Mouse (Mus musculus) cerebellum, adult 11 months (tissue): Measurements from ENCODE around the gene Rac2.

Source experiments
- DNase-seq: peaks from one replicate; pipeline ENCODE4 v3.0.0; 2022

The Rac2 gene

DNA sequence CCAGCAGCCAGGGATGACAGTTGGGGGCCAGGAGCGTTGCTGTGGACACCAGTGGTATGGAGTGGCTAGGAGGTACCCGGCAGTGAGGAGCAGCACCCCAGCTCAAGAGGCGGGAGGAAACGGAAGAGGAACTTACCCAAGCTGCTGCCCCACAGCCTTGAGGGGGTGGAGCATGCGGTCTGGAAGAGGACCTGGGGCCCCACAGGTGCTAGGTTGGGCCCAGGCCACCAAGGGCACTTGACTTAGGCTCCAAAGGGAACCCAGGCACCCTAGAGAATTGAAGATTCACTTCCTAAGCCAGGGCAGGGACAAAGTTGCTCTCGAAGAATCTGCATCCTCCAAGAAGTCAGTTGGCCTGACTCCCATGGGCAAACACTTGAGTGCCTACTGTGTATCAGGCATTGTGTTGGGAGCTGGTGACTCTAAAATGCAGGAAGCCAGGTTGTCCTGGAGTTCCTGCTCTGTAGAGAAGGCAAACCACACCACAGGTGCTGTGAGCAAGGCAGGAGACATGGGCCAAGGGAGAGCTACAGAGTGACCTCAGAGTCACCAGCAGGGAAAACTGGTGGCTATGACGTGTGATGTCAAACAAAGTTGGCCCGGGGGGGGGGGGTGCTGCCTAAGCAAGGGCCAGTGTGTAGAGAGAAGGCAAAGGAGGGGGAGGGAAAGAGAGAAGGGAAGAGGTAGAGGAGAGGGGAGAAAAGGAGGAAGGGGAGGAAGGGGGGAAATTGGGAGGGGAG lies at the start of gene Rac2:
Rac2 (minus strand) TSS at position 126 of the 740 bp plus-strand sequence.
- DNase-seq = no peak

DNA sequence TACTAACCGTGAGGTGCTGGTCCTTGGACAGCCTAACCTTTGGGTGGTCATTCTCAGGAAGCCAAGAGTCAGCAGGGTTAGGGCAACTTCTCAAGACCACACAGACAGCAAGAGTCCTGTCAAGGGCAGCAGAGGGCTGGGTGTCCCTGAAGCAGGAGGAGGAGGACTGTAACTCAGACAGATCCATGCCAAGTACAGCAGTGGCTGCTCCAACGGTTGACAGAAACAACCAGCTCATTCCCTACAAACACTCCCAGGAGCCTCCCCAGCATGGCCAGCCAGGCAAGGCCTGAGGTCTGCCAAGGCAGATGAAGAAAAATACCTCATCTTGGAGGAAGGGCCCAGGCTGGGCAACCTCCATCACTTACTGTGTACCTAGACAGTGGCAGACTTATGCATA lies 44.4 kb upstream of the Rac2 start:
- no peak for DNase-seq

DNA sequence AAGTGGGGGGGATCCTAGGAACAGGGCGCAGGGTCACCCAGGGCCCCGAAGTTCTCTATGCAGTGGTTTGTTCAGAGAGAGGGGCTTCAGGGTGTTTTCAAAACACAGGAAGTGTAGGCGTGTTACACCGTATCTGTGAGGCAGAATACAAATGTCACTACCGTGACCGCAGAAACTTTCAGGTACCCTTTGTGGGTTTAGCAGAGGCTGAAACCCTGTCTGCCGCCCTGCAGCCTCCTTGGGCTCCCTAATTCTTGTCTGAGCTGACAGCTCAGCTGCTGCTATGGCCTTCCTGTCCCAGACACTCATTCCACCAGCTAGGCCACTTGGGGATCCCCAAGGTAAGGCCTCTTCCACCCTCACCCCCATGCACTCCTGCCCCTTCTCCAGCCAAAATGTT lies 42.0 kb upstream of the Rac2 start:
- no peak for DNase-seq

DNA sequence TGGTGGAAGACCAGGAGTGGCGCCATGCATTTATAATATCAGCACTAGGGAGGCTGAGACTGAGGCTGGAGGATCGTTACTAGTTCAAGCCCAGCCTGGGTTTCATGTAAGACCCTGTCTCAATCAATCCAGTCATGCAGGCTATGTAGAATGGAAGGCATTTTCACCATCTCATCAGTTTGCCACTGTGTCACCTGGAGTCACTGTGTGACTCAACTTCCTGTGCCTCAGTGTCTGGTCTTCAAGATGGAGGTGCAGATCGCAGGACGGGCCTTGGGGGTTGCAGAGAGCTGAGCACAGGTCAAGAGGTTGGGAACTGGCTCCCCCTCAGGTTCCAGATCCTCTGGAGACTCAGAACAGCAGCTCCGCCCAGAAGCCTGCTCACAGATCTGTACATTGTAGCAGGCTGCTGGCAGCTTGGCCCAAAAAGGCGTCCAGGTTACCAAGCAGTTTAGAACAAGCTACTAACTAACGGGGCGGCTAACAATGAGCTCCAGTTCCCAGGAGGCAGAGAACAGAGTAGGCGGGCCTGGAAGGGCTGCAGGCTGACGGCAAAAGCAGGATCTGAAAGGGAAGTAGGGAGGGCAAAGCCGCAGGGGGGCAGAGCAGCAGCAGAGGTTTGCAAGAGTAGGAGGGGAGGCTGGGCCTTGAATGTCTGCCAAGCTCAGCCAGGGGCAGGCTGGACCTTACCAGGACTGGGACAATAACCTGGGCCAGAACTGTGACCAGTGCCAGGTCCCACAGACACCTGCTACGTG lies 38.3 kb upstream of the Rac2 start:
- no peak for DNase-seq

DNA sequence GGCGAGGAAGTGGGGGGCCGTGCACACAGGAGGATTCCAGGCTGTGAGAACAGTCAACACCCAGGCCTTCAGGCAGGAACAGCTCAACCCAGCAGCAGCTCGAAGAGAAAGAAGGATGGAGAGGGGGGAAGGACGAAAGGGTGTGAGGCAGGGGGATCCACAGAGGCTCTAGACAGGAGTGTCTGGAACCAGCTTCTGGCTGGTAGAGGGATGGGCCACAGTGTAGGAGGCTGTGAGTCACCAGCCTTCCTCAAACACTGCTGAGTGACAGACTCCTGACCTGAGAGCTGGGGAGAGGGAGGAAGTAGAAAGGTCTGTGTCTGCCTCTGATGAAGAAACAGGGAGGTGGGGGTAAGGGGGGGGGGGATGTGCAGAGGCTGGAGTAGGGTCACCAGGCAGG lies 34.9 kb upstream of the Rac2 start:
- DNase-seq = no peak

DNA sequence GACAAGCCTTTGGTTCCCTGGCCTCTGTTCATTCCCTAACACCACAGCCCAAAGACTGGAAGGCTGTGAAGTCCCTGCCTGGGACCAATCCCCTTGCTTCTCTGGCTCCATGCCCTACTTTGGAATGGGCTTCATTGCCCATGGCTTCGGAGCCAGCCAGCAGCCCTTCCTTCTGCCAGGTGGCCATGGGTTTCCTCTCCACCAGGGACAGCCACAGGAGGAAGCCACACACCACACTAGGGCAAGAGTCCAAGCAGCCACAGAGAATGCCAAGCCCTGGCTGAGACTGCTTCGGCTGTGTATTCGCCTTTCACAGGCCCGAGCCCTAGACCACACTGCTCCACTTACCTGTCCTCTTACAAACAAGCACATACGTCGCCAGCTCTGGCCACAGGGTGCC lies 33.5 kb upstream of the Rac2 start:
- DNase-seq = peak; percentile 78

DNA sequence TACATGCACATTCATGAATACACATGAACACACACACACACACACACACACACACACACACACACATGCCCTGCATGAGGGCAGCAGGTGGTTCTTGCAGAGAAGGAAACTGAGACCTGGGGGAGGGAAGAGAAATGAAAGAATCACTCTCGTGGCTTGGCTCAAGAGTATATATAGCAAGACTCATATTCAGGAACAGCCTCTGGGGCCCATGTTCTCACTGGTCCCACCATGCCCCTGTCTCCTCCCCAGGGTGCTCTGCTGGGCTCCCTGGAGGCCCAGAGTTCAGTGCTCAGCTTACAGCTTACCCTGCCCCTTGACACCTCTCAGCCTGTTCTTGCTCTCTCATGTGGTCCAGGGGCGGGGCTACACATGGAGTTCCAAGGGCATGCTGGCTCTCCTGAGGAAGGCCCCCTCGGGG lies 32.8 kb upstream of the Rac2 start:
- no peak for DNase-seq

DNA sequence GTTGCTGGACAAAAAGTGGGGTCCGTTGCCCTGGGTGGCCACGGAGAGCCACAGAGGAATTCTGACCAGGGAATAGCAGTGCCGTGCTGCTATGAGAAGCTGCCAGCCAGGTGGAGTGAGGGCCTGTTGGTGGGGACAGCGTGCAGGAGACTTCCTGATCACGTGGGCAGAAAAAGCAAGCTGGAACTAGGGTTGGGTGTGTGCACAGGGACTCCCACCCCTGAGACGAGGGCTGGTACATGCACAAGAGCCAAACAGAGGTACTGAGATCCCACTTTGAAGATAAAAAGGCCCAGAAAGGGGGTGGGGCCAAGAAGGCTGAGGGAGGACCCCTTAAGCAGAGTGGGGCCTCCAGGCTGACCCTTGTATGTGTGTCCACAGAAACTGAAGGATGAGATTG lies 31.7 kb upstream of the Rac2 start:
- DNase-seq = no peak

DNA sequence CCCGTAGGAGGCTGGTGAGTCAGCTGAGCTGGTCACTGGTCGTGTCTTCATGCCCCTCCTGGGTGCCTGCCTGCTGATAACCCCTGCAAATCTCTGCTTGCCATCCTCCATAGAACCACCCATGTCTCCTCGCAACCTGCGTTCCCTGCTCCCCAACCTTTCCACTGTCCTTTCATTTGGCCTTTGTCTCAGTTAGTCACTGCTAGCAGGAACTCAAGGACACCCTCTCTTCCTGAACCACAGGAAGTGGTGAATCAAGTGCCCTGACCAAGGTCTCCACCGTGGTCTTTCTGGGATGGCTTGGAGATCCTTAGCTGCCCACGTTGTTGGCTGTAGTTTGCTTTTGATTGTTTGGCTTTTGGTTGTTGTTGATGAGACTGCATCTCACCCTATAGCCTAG lies 28.6 kb upstream of the Rac2 start:
- DNase-seq = no peak

DNA sequence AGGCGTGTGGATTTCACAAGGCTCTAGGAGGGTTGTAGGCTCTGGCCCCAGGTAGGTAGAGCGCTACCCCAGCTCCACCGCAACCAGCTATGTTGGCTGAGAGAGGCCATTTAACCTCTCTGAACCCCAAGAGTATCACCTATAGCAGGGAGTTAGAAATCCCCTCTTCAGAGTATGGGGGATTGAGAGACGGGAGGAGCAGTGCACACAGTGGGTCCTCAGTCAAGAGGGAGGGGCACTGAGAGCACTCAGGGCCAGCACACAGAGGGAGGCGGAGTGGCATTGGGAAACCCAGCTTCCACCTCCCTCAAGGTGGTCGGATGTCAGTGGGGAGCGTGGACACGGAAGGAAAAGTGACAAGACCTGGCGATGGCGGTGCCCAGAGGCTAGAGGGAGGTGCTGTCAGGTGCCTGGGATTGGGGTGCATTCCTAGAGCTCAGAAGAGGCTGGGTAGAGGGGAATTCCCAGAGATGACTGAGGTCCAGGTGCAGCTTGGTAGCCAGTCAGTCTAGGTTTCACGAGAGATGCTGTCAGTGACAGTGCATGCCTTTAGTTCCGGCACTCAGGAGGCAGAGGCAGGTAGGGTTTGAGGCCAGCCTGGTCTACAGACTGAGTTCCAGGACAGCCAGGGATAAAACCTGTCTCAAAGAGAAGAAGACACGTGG lies 27.1 kb upstream of the Rac2 start:
- no peak for DNase-seq

DNA sequence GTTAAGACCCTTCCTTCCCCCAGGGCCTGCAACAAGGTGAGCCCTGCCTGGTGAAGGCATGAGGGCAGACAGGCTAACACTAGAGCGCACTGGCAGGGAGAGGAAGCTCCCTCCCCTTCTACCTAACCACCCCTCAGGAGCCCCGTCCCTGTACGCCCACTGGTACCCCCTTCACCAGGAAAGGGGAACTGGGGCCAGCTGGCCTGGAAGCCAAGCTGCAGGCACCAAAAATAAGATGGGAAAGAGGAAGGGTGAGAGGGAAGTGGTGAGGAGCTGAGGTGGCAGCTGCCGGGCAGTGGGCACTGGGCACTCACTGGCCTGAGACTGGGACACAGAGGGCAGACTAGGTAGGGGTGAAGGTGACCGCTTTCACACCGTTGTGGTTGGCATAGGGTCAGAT lies 26.5 kb upstream of the Rac2 start:
- DNase-seq = no peak

DNA sequence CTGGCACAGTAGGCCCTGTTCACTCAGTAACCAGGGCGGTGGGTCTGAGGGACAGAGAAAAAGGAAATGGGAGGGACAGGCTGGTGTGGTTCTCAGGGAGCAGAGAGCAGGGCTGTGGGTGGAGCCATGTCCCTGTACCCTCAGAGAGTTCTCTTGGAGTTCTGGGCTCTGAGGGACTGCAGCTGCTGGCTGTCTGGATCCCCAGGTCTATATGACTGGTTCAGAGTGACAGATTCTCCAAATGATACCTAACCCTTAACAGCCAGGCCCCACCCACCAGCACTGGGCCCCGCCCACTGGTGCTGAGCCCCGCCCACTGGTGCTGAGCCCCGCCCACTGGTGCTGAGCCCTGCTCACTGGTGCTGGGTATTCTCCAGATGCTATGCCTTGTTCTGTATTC lies 25.1 kb upstream of the Rac2 start:
- DNase-seq = no peak

DNA sequence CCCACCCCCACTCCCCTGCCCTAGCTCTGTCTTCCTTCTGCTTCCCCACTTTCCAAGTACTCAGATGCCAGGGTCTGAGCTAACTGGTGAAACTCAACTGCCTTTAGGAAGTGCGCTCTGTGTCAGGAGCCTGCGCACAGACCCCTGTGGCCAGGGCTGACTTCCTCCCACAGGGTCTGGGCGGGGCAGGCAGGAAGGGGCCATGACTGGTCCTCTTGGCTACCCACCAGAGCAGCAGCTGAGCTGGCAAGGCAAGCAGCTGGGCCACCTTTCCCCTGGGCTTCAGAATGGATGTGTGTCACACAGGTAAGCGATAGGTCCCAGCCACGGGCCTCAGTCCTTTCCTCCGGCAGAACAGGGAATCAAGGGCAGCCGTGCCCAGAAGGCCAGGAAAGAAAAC lies 24.3 kb upstream of the Rac2 start, which contains the start of gene Cyth4:
Cyth4 (plus strand) TSS at position 134 of the 400 bp plus-strand sequence.
- no peak for DNase-seq

DNA sequence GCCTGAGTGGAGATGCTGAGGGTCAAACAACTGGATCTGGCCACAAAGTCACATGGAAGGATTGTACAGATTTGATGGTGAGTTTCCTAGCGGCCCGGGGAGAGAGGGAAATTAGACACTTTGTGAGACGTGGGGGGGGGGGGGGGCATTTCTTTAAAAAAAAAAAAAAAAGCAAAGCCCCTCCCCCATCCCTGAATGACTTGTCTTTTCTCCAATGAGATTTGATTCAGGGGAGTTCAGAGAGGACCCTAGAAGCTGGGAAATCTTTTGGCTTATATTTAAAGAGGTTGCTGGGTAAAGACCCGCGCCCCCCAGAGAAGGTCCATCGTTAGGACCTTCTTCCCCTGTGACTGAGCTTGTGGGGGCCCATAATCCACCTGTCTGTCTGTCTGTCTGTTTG lies 23.9 kb upstream of the Rac2 start:
- no peak for DNase-seq

DNA sequence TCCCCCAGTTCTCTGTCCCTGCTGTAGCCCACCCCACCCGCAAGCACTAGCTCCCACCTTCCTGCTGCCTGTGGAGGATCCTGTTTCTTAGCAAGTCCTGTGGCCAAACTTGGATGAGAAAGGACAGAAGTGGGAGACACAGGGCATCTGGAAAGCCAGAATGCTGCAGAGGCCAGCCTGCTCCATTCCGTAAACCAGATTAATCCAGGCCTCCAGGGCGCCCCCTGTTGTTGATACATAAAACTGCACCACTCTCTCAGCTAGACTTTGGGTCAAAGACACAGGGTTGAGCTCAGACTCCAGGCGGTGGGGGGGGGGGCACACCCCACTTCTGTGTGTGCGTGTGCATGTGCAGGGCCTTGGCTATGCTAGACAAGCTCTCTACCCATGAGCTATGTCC lies 22.9 kb upstream of the Rac2 start:
- DNase-seq = no peak

DNA sequence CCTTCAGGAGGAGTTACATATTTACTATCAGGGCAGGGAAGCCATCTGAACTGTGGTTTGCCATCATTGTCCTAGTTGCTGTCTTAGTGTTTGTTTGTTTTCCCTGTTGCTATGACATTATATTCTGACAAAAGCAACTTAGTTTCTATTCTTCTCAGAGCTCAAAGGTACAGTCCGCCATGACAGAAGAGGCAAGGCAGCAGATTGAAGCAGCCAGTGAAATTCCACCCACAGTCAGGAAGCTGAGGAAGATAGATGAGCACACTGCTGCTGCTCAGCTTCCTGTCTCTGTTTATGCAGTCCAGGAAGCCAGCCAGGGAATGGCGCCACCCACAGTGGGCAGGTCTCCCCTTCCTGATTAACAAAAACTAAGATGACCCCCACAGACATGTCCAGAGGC lies 22.2 kb upstream of the Rac2 start:
- no peak for DNase-seq

DNA sequence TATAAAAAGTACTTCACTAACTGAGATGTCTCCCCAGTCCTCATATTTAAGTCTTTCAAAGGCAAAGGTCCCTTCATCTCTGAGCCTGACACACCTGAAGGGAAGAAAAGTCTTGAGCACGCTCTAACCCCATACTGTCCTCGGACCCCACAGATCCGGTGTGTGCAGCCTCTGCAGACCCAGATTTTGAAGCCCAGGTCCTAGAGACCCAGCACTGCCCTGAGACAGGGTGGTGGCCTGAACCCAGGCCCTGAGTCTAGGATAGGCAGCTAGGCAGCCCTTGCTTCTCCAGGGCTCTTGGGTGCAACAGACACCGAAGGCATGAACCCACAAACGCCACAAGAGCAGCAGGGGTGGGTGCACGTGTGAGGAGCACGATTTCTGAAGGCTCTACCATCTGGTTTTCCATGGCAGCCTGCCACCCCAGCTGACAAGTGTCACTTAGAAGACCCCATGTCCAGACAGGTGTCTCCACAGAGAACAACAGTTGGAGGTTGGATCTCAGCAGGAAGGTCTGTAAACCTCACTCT lies 21.4 kb upstream of the Rac2 start:
- no peak for DNase-seq

DNA sequence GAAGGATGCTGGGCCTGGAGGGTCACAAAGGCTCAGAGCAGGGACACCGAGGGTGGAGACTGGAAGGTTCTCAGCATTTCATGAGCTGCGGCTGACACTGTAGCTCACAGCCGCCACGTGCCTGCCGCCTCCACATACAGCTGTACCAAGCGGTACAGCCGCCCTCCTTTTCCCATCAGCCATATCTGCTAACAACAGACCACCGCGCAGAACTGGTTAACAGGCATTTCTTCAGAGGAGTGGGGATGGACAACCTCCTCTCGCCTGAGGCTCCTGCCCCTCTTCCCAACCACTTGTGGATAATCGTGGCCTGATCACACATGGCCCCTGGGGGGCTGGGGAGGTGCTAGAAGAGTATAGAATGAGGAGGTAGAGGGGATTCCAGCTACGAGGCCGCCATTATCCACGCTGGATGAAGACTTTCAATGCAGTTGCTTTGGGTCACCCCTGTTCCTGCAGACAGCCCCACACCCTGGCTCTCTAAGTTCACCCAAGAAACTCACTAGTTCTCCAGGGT lies 19.9 kb upstream of the Rac2 start:
- DNase-seq = no peak

DNA sequence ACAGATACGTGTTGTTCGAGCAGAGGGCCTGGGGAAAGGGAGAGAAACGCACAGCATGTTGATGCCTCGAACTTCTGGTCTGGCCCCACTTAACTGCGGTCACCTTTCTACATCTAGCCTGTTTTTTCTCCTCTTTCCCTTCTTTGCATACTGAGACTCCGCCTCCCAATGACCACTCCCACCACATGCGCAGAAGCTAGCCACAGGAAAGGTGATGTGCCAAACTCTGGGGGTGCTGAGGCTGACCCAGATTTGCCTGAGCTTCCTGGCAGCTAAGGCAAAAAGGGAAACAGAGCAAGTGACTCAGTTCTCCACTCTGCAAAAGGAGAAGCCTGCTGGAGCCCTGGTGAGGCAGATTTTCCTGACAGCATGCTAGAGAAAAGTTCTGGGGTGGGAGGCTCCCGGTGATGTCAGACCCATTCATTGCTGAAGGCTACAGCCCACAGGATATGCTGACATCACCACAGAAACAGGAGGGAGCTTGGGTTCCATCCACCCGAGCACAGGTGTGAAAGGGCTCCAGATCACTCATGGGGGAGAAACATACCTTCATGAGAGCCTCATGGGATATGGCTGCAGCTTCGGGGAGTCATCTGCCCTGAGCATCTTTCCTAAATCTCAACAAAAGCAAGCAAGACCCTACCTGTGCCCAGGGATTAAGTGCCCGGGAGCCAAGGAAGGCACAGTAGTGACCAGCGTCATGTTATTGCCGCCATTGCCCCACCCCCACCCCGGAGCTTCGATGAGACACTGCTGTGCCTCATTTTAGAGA lies 19.3 kb upstream of the Rac2 start:
- DNase-seq = no peak

DNA sequence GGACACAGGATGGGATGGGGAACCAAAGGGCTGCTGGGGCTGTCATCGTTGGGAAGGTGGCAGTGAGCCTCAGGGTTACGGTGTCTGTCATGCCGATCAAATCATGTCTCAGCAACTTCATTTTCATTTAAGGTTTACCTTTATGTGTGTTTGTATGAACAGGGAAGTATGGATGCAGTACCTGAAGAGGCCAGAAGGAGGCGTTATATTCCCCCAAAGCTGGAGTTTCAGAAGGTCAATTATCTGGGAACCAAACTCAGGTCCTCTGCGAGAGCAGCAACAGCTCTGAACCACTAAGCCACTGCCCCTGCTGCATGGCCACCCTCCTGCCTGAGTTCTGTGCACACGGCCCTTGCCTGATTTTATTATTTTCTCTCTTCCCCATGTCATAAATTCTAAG lies 18.2 kb upstream of the Rac2 start:
- DNase-seq = no peak

DNA sequence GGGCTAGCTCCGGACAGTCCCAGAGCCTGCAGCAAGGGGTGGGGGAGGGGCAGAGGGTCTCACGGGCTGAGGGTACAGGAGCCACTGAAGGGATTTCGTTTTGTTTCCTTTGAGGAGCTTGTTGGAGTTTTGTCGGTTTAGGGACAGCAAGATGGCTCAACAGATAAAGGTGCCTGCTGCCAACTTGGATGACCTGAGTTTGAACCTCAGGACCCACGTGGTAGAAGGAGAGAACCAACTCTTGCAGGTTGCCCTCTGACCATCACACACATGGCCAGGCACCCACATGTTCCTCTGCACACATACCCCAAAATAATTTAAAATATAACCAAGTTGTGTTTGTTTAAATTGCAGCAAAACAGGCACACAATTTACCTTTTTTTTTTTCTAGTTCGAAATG lies 17.4 kb upstream of the Rac2 start:
- DNase-seq = no peak

DNA sequence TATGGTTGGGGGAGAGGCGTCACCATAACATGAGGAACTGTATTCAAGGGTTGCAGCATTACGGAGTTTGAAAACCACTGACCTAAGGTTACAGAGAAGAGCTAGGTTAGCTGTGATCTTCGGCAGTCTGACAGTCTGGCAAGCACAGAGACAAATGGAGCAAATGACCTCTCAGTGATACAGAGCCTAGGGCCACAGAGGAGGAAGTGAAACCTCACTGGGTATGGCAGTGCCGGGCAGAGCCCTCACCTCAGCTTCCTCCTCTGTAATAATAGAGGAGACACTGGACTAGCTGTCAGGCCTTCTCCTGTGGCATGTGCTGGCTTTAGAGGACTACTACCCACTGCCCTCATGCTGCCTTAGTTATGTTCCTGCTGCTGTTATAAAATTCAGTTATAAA lies 16.3 kb upstream of the Rac2 start:
- no peak for DNase-seq

DNA sequence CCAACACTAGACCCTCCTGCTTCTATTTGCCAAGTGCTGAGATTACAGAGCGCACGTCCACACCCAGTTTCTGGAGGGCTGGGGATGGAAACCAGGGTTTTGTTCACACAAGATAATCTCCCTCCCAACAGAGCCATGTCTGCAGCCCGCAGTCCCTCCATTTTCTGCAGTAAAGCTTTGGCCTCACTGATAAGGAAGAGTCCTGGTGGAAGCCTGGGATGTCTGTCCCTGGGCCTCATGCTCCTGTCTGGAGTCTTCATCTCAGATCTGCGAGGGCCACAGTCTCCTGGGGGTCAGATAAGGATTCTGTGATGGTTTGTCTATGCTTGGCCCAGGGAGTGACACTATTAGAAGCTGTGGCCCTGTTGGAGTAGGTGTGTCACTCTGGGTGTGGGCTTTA lies 15.5 kb upstream of the Rac2 start:
- no peak for DNase-seq
